Mouse (Mus musculus) layer of hippocampus, adult 18-20 months (tissue): ENCODE measurements at regions not wholly inside any gene's neighbourhood (a gene's known extent, or its start where the extent isn't known, plus 50 kb on each side); places are given as distances from the start of the nearest gene placed in this dataset.
A peak's percentile ranks its signal among the peaks of the same experiment; 100 is the strongest.
"Not testable (repeated sequence)": the region's sequence is repeated elsewhere in the genome, so short reads cannot be mapped to it uniquely, and the experiment has no call there.

Experiments
- DNase-seq, 2 experiments: peaks; one replicate each; pipeline ENCODE4 v3.0.0; 2022; ENCODE audit warnings: low spot score in 2 of 2

- no peak for DNase-seq
Measured at GRCm38 (mm10) chr5:40177982-40178748, 422.9 kb upstream of the Hs3st1 start.

- DNase-seq: peak in 1 of 2 experiments; percentile 4
Measured at GRCm38 (mm10) chr5:40136740-40137285, 381.5 kb upstream of the Hs3st1 start.

- DNase-seq: peak in 1 of 2 experiments; percentile 13
Measured at GRCm38 (mm10) chr5:40124337-40124736, 369.1 kb upstream of the Hs3st1 start.

GRCm38 (mm10) chr5:40116849-40117248 lies 361.6 kb upstream of the Hs3st1 start:
- no peak for DNase-seq

GRCm38 (mm10) chr5:40089576-40089975 lies 334.3 kb upstream of the Hs3st1 start:
- not testable (repeated sequence) for DNase-seq

GRCm38 (mm10) chr5:40045288-40045687 lies 290.0 kb upstream of the Hs3st1 start:
- DNase-seq: no peak

GRCm38 (mm10) chr5:40034452-40034851 lies 279.2 kb upstream of the Hs3st1 start:
- no peak for DNase-seq

GRCm38 (mm10) chr5:40033686-40034085 lies 278.4 kb upstream of the Hs3st1 start:
- no peak for DNase-seq

GRCm38 (mm10) chr5:40030261-40030660 lies 275.0 kb upstream of the Hs3st1 start:
- no peak for DNase-seq

GRCm38 (mm10) chr5:40015946-40016345 lies 260.7 kb upstream of the Hs3st1 start:
- DNase-seq: no peak

GRCm38 (mm10) chr5:39988039-39988438 lies 232.8 kb upstream of the Hs3st1 start:
- no peak for DNase-seq

GRCm38 (mm10) chr5:39964371-39964770 lies 209.1 kb upstream of the Hs3st1 start:
- DNase-seq: peak in 1 of 2 experiments; percentile 10

GRCm38 (mm10) chr5:39960981-39961380 lies 205.7 kb upstream of the Hs3st1 start:
- peak in 1 of 2 experiments; percentile 60 for DNase-seq

- no peak for DNase-seq
Measured at GRCm38 (mm10) chr5:39935564-39935963, 180.3 kb upstream of the Hs3st1 start.

- DNase-seq: no peak
Measured at GRCm38 (mm10) chr5:39931890-39932289, 176.6 kb upstream of the Hs3st1 start.

- peak in 1 of 2 experiments; percentile 20 for DNase-seq
Measured at GRCm38 (mm10) chr5:39909369-39909768, 154.1 kb upstream of the Hs3st1 start.

GRCm38 (mm10) chr5:39871723-39872085 lies 116.4 kb upstream of the Hs3st1 start:
- no peak for DNase-seq

GRCm38 (mm10) chr5:39870835-39871722 lies 115.8 kb upstream of the Hs3st1 start:
- DNase-seq: no peak

GRCm38 (mm10) chr5:39857192-39857591 lies 101.9 kb upstream of the Hs3st1 start:
- no peak for DNase-seq

- DNase-seq: no peak
Measured at GRCm38 (mm10) chr5:39856616-39857156, 101.4 kb upstream of the Hs3st1 start.
